Comparison of ENCODE assay signal across 8 mouse cellular contexts in the genomic region with DNA sequence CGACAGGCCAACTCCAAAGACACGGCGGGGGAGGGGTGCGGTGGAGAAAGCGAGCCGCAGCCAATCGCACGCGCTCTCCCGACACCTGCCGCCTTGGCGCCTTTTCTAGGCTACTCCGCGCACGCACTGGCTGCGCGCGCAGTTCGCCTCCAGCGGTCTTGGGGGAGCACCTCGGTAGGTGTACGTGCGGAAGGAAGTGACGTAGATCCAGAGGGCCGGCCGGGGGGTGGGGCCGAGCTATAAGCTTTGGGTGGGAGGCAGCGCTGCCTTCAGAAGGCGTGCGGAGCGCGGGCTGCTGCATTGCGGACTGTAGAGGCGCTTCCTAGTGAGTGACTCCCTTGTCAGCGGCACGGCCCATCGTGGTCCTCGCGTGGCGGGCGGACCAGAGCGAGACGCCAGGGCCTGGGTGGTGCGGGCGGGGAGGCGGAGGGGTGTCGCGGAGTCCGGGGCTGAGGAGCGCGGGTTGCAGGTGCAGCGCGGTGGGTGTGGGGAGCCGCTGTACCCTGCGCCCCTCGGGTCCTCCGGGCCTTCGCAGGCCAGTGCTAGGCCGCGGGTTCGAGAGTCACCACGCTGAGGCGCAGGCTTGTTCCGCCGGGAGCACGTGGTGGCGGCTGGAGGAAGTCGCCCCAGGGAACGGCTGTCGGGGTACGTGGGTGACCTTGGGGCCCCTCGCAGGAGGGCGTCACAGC. TPM values are rescaled to one million over a fixed set of nuclear protein-coding genes. Genes with fewer than 3 reads are reported as not detected.
DNase-seq lines count a peak whose midpoint lies in the region; ATAC-seq and TF ChIP-seq lines count a peak whose summit lies in the region.

A gene (plus strand): TSS at position 209 of the 689 bp plus-strand sequence.

- peak within 1 kb of the TSS; percentile 90 for H3K27ac ChIP-seq in forebrain, embryonic 16.5 days (ENCODE audit: low read length)
- H3K27ac ChIP-seq in layer of hippocampus, adult 2 months: peak within 1 kb of the TSS; percentile 90
- peak within 1 kb of the TSS; percentile 94 for H3K27ac ChIP-seq in lung, embryonic 14.5 days (ENCODE audit: low read depth)
- H3K27ac ChIP-seq in olfactory bulb, adult 2 months (ENCODE audit: insufficient read depth, low read depth, low read length): peak within 1 kb of the TSS; percentile 80
- peak within 1 kb of the TSS; percentile 29 for H3K27ac ChIP-seq in thymus, adult 2 months (ENCODE audit: control insufficient read depth, insufficient read depth, low read length)

- H3K36me3 ChIP-seq in G1E (replicated peaks): peaks cover 12% of the 10 kb centered on the region
- no peaks in the 10 kb centered on the region for H3K36me3 ChIP-seq in forebrain, embryonic 16.5 days (ENCODE audit: control insufficient read depth, insufficient read depth)
- H3K36me3 ChIP-seq in lung, embryonic 14.5 days (ENCODE audit: insufficient read depth): 0 out of 2 replicates have a peak, but pooled peaks cover 4% of the 10 kb centered on the region
- H3K36me3 ChIP-seq in thymus, adult 2 months (ENCODE audit: control insufficient read depth, insufficient read depth, low read length): no peaks in the 10 kb centered on the region

- WGBS in forebrain, embryonic 16.5 days: under 1% methylated on average over 73 of the region's 73 CpGs
- under 1% methylated on average over 72 of the region's 73 CpGs for WGBS in lung, embryonic 14.5 days
- WGBS in olfactory bulb, adult 2 months: under 1% methylated on average over 73 of the region's 73 CpGs
- under 1% methylated on average over 73 of the region's 73 CpGs for WGBS in thymus, adult 2 months

- H3K4me3 ChIP-seq in G1E (ENCODE audit: low read depth, low read length): peak within 1 kb of the TSS; percentile 99
- peak within 1 kb of the TSS; percentile 62 for H3K4me3 ChIP-seq in forebrain, embryonic 16.5 days (replicated peaks; ENCODE audit: low read length)
- H3K4me3 ChIP-seq in layer of hippocampus, adult 2 months: peak within 1 kb of the TSS; percentile 98
- peak within 1 kb of the TSS; percentile 84 for H3K4me3 ChIP-seq in lung, embryonic 14.5 days (ENCODE audit: low read depth, low read length)
- H3K4me3 ChIP-seq in olfactory bulb, adult 2 months (ENCODE audit: insufficient read depth, low read depth, low read length): peak within 1 kb of the TSS; percentile 91
- H3K4me3 ChIP-seq in thymus, adult 2 months (ENCODE audit: control insufficient read depth, insufficient read depth, low read length): peak within 1 kb of the TSS; percentile 63

- no peaks in the 10 kb centered on the region for H3K9me3 ChIP-seq in G1E (replicated peaks)
- H3K9me3 ChIP-seq in forebrain, embryonic 16.5 days (ENCODE audit: control insufficient read depth, low read length): no peaks in the 10 kb centered on the region
- H3K9me3 ChIP-seq in lung, embryonic 14.5 days (ENCODE audit: low read depth, low read length): no peaks in the 10 kb centered on the region

- no peaks in the 10 kb centered on the region for H3K27me3 ChIP-seq in G1E (ENCODE audit: insufficient read depth, low read length)
- H3K27me3 ChIP-seq in forebrain, embryonic 16.5 days (replicated peaks; ENCODE audit: control insufficient read depth, insufficient read depth, low read length): no peaks in the 10 kb centered on the region
- H3K27me3 ChIP-seq in lung, embryonic 14.5 days (ENCODE audit: insufficient read depth, low read length): no peaks in the 10 kb centered on the region
- H3K27me3 ChIP-seq in thymus, adult 2 months (ENCODE audit: control insufficient read depth, insufficient read depth, low read length): no peaks in the 10 kb centered on the region

- intact Hi-C loops in heart, postnatal 36 days (cut with DNase I): loop anchor here (2.0 to 5.0 kb wide), 2 partner anchors 82 to 100 kb away; no protein-coding TSS in a partner anchor

- TF ChIP-seq CTCF in G1E (IDR thresholded peaks at IDR 0.05; ENCODE audit: low read depth, low read length): no peak
- TF ChIP-seq CTCF in layer of hippocampus, adult 2 months (conservative IDR thresholded peaks at IDR 0.05): no peak
- no peak for TF ChIP-seq CTCF in lung, embryonic 14.5 days (IDR thresholded peaks at IDR 0.05; ENCODE audit: low read depth)
- no peak for TF ChIP-seq CTCF in olfactory bulb, adult 2 months (IDR thresholded peaks at IDR 0.05; ENCODE audit: insufficient read depth, low read depth, low read length)
- peak; percentile 50; the same call in 1 of the 2 replicates for TF ChIP-seq CTCF in thymus, adult 2 months (IDR thresholded peaks at IDR 0.05; ENCODE audit: borderline replicate concordance, control insufficient read depth, extremely low read depth, insufficient read depth, low read length, poor library complexity)

- peak; percentile 86 for DNase-seq in G1E (ENCODE audit: low spot score)
- peak; percentile 98 to 99 for DNase-seq in cerebellum, adult 18-20 months
- DNase-seq in heart, postnatal 36 days: peak; percentile 93
- peak; percentile 92 to 96 for DNase-seq in layer of hippocampus, adult 2 months (ENCODE audit: low spot score in 2 of 2)
- DNase-seq in lung, embryonic 14.5 days: peak; percentile 98
- DNase-seq in thymus, adult 2 months: peak; percentile 98

- H3K4me1 ChIP-seq in G1E (ENCODE audit: insufficient read depth, low read depth, low read length): peaks cover 33% of the 10 kb centered on the region
- H3K4me1 ChIP-seq in forebrain, embryonic 16.5 days (replicated peaks; ENCODE audit: control insufficient read depth, insufficient read depth, low read length): peaks cover 13% of the 10 kb centered on the region
- 0 out of 2 replicates have a peak, but pooled peaks cover 3% of the 10 kb centered on the region for H3K4me1 ChIP-seq in lung, embryonic 14.5 days (ENCODE audit: insufficient read depth)
- peaks cover 3% of the 10 kb centered on the region; the same call in 1 of the 2 replicates for H3K4me1 ChIP-seq in olfactory bulb, adult 2 months (ENCODE audit: control insufficient read depth, insufficient read depth, low read length)
- H3K4me1 ChIP-seq in thymus, adult 2 months (replicated peaks; ENCODE audit: control insufficient read depth, insufficient read depth, low read length): peaks cover 3% of the 10 kb centered on the region; the same call in 1 of the 2 replicates

- H3K4me2 ChIP-seq in forebrain, embryonic 16.5 days (ENCODE audit: low read length): peak within 1 kb of the TSS; percentile 75
- H3K4me2 ChIP-seq in lung, embryonic 14.5 days: peak within 1 kb of the TSS; percentile 89

- ATAC-seq in G1E (ENCODE audit: extremely low read depth, insufficient number of reproducible peaks, low FRiP score, poor library complexity, severe bottlenecking): peak; percentile 89
- ATAC-seq in forebrain, embryonic 16.5 days: peak; percentile 99
- ATAC-seq in lung, embryonic 14.5 days (ENCODE audit: insufficient read depth): peak; percentile 99

- peak within 1 kb of the TSS; percentile 75 for H3K9ac ChIP-seq in forebrain, embryonic 16.5 days (replicated peaks; ENCODE audit: low read depth, low read length)
- peak within 1 kb of the TSS; percentile 82 for H3K9ac ChIP-seq in lung, embryonic 14.5 days

- peak; percentile 99 for TF ChIP-seq POLR2A in olfactory bulb, adult 2 months (IDR thresholded peaks at IDR 0.05; ENCODE audit: insufficient read depth, low read depth, low read length)
- peak; percentile 99 for TF ChIP-seq POLR2A in thymus, adult 2 months (IDR thresholded peaks at IDR 0.05; ENCODE audit: control insufficient read depth, extremely low read depth, insufficient read depth, low read length, poor library complexity)

RNA-seq across cellular contexts. Expression of the gene that starts here (rescaled TPM):
- 418 and 507 TPM in 2 replicates for total RNA-seq in G1E (2014; fragmentation: Nextera tagmentation)
- 571 and 620 TPM in 2 replicates for total RNA-seq in G1E (2017)
- polyA plus RNA-seq in G1E (2012): 3.9 and 14.2 TPM in 2 replicates
- polyA plus RNA-seq in forebrain, embryonic 16.5 days (2015; fragmentation: Nextera tagmentation; extraction: Ambion mirVana): 33.7 and 37.5 TPM in 2 replicates
- total RNA-seq in heart, postnatal 36 days (2021): 100 to 1,000 TPM in 1 of 2 experiments, 10 to 100 TPM in 1; 55.9 to 114 TPM
- 10 to 100 TPM; 70.3 to 72.3 TPM for total RNA-seq in layer of hippocampus, adult 2 months (2021)
- 64.5 and 71.2 TPM in 2 replicates for polyA plus RNA-seq in lung, embryonic 14.5 days (2014; fragmentation: Nextera tagmentation; extraction: Ambion mirVana)
- not detected in 2 replicates for polyA plus RNA-seq in olfactory bulb, adult 2 months (2012; ENCODE audit: insufficient read depth, insufficient read length, low replicate concordance, missing spikeins)
- 11.7 and 14.2 TPM in 2 replicates for polyA plus RNA-seq in thymus, adult 2 months (2012; rRNA removed)

Comparison
In these comparisons a context has a peak if more than half of its experiments do, and no peak if none do; other contexts are left out.
1. Peak in every context shown above with its lines: DNase-seq, ATAC-seq, H3K4me3 ChIP-seq and H3K27ac ChIP-seq.
2. H3K27ac ChIP-seq: peak in every context shown above with its lines; median percentile 94 in lung, embryonic 14.5 days; 90 in forebrain, embryonic 16.5 days; 90 in layer of hippocampus, adult 2 months; 80 in olfactory bulb, adult 2 months; 29 in thymus, adult 2 months.